Mouse (Mus musculus) ES-E14 (cell line): ENCODE results near the gene Vmo1.

Source experiments
- CHD2 ChIP-seq: IDR thresholded peaks from 2 replicates; pipeline ENCODE4 v1.6.1; 2014; ENCODE audit warnings: mild to moderate bottlenecking, low read depth, low read length, inconsistent platforms
- HCFC1 ChIP-seq: IDR thresholded peaks from 2 replicates; pipeline ENCODE4 v1.6.1; 2012; ENCODE audit warnings: low read length, inconsistent platforms, borderline replicate concordance; ENCODE audit not compliant: insufficient read depth
- MAFK ChIP-seq: IDR thresholded peaks from 2 replicates; pipeline ENCODE4 v1.6.1; 2014; ENCODE audit warnings: mild to moderate bottlenecking, low read depth, low read length, inconsistent platforms; ENCODE audit not compliant: insufficient read depth
- ZC3H11A ChIP-seq: IDR thresholded peaks from 2 replicates; pipeline ENCODE4 v1.6.1; 2012; ENCODE audit warnings: low read depth, mild to moderate bottlenecking, inconsistent platforms, low read length, borderline replicate concordance
- ZNF384 ChIP-seq: IDR thresholded peaks from 2 replicates; pipeline ENCODE4 v1.6.1; 2012; ENCODE audit warnings: low read depth, low read length, inconsistent platforms

- TF ChIP-seq MAFK (no peak), ZNF384 (no peak), ZC3H11A (no peak), HCFC1 (no peak), CHD2 (no peak)
Measured at GRCm38 (mm10) chr11:70463970-70464369, 50.4 kb downstream of the Vmo1 start.
